Mouse (Mus musculus): ENCODE measurements around the gene Pcsk6.

Pcsk6 gene

DNA sequence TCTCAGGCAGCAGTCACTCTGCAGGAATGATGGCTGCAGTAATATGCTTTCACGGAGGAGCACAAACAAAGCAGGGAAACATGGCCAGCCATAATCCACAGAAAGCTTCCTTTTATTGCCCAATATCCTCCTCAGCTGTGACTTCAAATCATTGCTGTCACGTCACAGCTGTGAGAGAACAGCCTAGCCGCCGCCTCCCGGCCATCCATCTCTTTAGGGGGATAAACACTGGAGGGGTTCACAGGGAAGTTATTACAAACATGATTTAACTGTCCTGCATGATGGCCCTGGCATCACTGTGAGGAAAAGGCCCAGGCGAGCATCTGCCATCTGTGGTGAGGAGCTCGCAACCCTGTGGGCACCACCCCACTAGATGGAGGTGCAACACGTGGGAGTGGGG is 175.3 kb downstream of the Pcsk6 start:
- in situ Hi-C loops (cut with MboI; ENCODE audit: low pct_unique_long_range_greater_than_20kb in 1 of 2, low sequenced_read_pairs in 2 of 2, unreplicated experiment in 1 of 2): no loop called here

DNA sequence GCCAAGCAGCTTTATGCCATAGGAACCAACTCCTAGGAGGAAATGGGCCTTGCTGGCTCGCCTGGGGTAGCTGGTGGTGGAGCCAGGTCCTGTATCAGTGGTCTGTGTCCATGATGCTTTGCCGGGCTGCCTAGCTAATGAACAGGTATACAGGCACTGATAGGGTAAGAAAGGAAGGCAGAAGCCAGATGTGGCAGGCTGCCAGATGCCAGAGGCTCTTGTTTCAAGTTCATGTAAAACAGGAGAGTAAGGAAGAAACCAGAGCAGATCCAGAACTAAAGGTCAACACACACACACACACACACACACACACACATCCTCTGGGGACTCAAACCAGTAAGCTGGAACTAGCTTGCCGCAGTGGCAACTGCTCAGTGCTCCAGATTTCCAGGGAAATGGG is 176.7 kb downstream of the Pcsk6 start:
- in situ Hi-C loops (cut with MboI; ENCODE audit: low pct_unique_long_range_greater_than_20kb in 1 of 2, low sequenced_read_pairs in 2 of 2, unreplicated experiment in 1 of 2): no loop called here

DNA sequence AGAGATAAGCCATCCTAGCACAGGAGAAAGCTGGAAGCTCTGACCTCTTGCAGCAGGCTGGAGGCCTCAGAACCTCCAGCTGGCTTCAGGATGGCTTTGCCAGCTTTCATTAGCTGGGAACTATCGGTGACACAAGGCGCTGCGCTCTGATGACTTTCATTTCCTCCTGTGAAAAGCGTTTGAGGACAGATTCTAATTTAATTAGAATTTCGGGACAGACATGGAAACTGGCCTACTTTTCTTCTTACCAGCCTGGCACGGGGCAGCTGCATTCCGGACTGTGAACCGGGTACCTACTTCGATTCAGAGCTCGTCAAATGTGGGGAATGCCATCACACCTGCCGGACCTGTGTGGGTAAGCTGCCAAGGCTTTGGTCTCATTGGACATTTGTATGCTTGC is 177.2 kb downstream of the Pcsk6 start:
- in situ Hi-C loops (cut with MboI; ENCODE audit: low pct_unique_long_range_greater_than_20kb in 1 of 2, low sequenced_read_pairs in 2 of 2, unreplicated experiment in 1 of 2): no loop called here

DNA sequence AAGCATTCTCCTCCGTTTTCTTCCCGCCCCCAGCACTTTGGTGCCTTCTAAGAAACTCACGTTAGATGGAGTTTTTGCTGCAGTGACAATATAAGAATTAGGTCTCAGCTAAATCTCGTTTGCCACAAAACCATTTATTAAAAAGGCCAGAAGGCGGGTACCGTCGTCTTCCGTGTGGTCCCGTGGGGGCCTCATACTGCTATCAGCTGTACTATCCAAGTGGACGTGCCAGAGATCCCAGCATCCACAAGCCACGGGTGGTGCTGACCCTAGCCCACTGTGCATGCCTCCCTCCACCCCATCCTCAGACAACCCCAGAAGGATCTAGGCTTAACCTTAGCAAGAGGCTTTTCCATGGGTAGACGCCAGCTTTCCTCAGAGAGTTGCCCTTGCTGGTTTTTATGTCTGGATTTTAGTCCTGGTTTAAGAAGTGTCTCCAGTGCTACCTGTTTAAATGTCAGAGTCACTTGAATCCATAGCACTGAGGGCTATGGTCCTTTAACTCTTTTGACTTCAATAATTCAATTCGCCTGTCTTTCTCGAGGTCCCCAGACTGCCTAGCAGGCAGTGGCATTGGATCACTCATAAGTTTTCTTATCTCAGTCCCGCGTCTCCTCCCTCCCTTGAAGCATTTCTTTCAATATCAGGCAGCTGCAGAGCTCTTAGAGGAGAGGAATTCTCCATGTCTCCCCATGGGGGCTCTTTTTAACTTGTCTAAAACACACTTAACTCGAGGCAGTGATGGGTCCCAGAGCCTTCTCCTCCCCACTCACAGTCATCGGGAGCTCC is 178.7 kb downstream of the Pcsk6 start:
- in situ Hi-C loops (cut with MboI; ENCODE audit: low pct_unique_long_range_greater_than_20kb in 1 of 2, low sequenced_read_pairs in 2 of 2, unreplicated experiment in 1 of 2): no loop called here

DNA sequence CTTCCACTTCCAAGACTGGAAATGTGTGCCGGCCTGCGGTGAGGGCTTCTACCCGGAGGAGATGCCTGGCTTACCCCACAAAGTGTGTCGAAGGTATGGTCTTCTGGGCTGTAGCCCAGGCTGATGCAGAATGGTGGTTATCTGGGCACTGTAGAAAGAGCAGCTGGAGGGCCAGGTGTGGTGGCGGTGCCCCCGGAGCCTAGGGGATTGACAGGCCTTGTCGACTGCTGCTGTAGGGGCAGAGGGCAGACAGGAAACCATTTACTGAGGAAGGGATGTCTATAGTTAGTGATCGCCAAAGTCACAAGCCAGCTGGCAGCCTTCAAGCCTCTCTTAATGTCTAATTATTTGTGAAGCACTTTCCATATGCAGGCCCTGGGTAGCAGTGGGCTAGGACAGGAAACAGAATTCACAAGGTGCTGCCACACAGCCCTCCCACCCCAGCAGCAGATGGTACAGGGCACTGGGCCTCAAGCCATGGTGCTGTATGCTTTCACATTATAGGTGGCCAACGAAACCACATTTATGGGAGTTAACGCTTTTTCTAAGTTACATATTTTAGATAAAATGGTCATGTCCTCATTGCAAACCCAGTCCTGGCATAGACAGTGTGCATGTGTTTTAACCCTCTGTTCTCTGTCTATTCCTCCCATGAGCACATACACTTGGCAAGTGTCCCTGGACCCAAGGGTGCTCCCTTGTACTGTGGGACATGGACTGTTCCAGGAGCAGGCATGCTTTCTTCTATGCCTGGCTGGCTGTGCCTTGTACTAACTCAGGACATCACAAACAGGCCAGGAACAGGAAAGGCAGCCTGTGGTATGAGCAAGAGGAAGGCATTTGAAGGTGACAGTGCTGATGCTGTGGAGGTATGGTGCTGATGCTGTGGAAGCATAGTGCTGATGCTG is 182.3 kb downstream of the Pcsk6 start, which contains the start of gene Gm45213:
Gm45213 (plus strand) TSS at position 51 of the 908 bp plus-strand sequence.
- in situ Hi-C loops (cut with MboI; ENCODE audit: low pct_unique_long_range_greater_than_20kb in 1 of 2, low sequenced_read_pairs in 2 of 2, unreplicated experiment in 1 of 2): no loop called here

DNA sequence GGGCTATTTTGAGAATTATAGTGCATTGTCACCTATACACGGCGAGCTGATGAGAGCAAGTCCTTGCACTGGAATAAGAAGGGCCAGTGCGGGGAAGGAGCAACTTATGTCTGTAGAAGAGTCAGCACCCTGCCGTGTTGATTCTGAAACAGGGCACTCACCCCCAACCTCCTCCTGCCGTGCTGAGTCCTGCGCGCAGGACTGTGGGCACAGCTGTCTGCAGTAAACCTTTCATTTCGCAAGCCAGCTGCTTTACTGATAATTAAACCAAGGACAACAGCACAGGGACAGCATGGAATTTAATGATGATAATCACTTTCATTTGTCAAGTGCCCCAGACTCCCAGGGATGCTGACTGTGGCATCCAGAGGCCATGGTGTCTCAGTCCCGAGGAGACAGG is 183.1 kb downstream of the Pcsk6 start:
- in situ Hi-C loops (cut with MboI; ENCODE audit: low pct_unique_long_range_greater_than_20kb in 1 of 2, low sequenced_read_pairs in 2 of 2, unreplicated experiment in 1 of 2): no loop called here

DNA sequence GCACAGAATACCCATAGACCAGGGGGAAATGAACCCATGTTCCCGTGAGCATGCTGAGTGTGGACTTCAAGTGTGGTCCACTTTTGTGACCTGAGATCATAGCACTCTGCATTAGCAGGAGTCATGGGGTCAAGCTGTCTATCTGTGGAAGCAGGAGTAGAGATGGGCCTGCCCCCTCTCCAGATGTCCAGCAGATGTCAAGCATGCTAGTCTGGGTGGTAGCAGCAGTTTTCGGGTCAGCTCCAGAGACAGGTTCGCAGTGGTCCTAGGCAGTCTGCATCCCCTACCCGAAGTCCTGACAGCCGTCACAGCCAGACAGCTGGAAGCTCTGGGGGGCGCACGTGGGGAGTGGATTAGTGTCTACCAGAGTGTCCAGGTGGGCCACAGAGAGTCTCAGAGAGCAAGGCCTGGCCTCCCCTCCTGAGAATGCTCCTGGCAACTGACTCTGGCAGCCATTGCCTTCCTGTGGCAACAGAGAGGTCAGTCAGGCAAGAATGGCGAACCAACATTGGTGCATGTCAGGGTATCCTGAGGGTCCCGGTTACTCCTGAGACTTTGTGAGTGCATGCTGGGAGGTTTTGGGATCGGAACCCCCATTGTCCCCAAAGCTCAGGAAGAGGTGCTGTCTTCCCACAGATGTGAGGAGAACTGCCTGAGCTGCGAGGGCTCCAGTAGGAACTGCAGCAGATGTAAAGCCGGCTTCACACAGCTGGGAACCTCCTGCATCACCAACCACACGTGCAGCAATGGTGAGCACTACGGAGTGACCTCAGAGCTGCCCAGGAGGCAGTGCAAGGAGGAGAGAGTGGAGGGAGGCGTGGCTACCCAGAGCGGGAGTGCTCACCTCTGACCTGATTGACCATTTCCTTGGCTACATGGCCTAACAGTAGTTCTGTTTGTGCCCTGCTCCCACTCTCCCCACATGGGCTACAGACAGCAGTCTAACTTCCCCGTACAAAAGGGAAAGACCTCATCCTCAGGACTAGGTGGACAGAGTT is 185.7 kb downstream of the Pcsk6 start:
- in situ Hi-C loops (cut with MboI; ENCODE audit: low pct_unique_long_range_greater_than_20kb in 1 of 2, low sequenced_read_pairs in 2 of 2, unreplicated experiment in 1 of 2): no loop called here

DNA sequence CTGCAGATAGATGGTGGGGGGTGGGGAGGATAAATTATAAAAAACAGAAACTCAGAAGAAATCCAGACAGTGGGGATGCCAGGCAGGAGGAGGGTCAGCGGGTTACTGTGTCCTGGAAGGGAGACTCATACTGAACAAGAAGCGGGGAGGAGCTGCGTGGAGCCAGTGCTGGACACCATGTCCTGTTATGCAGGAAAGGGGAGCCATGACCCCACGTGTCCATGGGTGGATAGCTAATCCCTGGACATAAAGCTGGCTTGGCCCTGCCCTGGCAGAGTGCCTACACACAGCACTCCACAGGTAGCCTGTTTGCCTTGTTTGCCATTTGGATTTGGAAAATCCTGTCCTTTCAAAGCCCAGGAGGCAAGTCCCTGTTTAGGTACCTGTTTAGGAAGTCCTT is 186.4 kb downstream of the Pcsk6 start:
- in situ Hi-C loops (cut with MboI; ENCODE audit: low pct_unique_long_range_greater_than_20kb in 1 of 2, low sequenced_read_pairs in 2 of 2, unreplicated experiment in 1 of 2): no loop called here

DNA sequence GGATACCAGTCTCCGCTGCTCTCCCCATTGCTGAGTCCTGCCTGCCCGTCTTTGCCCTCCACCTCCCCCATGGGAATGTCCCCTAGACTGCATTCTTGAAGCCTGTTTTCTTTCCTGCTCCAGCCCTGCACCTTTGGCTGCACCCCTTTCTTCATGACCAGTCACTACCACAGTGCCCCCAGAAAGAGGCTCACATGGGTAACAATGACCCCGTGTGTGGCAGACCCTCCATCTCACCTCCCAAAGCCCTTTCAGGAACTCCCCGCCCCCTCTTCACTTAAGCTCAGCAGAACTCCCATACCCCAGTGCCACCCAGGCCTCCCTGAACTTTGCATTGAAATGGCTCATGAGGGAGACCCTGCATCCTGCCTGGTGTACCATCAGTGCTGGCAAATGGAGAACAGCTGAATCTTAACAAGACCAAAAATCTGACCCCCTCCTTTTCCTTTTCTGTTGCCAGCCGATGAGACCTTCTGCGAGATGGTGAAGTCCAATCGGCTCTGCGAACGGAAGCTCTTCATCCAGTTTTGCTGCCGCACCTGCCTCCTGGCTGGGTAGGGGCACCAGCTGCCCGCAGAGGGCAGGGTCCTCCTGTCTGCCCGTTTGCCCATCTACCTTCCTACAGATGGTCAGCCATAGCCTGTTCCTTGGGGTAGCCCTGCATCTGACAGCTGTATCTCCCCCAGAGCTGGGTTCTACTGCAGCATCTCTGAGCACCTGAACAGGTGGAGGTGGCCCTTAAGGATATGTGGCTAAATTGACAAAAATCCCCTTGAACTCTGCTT is 187.1 kb downstream of the Pcsk6 start:
- in situ Hi-C loops (cut with MboI; ENCODE audit: low pct_unique_long_range_greater_than_20kb in 1 of 2, low sequenced_read_pairs in 2 of 2, unreplicated experiment in 1 of 2): no loop called here

DNA sequence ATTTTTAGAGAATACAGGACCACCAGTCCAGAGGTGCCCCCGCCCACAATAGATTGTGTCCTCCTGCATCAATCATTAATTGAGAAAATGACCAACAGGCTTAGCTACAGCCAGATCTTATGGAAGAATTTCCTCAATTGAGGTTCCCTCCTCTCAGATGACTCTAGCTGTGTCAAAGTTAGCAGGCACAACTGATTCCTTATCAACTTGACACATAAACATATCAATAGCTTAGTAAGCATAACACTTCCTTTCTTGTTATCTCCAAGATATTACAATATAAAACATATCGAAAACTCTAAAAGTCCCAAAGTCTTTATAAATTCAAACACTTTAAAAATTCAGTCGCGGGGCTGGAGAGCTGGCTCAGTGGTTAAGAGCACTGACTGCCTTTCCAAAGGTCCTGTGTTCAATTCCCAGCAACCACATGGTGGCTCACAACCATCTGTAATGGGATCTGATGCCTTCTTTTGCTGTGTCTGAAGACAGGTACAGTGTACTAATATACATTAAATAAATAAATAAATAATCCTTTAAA is 192.5 kb downstream of the Pcsk6 start:
- in situ Hi-C loops (cut with MboI; ENCODE audit: low pct_unique_long_range_greater_than_20kb in 1 of 2, low sequenced_read_pairs in 2 of 2, unreplicated experiment in 1 of 2): loop anchor here (10.0 kb wide), 3 partner anchors 229 to 349 kb away; no protein-coding TSS in a partner anchor

DNA sequence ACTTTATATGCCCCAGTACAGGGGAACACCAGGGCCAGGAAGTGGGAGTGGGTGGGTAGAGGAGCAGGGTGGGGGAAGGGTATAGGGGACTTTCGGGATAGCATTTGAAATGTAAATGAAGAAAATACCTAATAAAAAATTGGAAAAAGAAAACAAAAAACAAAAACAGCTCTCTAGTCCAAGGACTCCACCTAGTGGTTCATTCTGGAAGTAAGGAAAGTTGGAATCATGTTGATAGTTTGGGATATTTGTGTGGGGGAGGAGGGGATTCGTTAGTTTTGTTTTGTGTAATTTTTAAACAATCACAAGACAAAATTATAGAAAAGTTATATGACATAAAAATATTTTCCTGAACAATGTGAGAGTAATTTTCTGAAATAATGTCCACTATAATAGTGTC is 193.8 kb downstream of the Pcsk6 start:
- in situ Hi-C loops (cut with MboI; ENCODE audit: low pct_unique_long_range_greater_than_20kb in 1 of 2, low sequenced_read_pairs in 2 of 2, unreplicated experiment in 1 of 2): loop anchor here (10.0 kb wide), 3 partner anchors 231 to 351 kb away; no protein-coding TSS in a partner anchor

DNA sequence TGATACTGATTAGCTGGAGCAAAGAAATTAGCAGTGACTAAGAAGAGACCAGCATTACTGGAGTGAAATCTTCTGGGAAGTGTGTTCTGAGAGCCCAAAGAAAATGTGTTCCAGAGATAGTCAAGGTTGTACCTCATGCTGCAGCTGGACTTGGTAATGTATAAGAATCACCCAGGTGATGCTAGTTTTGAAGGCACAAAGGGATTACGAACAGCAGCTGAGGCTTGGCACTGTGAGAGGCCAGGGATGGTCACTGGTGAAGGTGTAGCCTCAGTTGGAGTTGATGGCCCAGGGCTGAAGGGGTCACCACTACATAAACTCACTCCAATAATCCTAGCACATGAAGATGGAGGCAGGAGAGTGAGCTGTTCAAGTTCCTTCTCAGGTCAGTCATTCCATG is 197.2 kb downstream of the Pcsk6 start, which contains the start of gene Snrpa1:
Snrpa1 (plus strand) TSS at position 301 of the 400 bp plus-strand sequence.
- in situ Hi-C loops (cut with MboI; ENCODE audit: low pct_unique_long_range_greater_than_20kb in 1 of 2, low sequenced_read_pairs in 2 of 2, unreplicated experiment in 1 of 2): loop anchor here (10.0 kb wide), 3 partner anchors 234 to 354 kb away; no protein-coding TSS in a partner anchor

DNA sequence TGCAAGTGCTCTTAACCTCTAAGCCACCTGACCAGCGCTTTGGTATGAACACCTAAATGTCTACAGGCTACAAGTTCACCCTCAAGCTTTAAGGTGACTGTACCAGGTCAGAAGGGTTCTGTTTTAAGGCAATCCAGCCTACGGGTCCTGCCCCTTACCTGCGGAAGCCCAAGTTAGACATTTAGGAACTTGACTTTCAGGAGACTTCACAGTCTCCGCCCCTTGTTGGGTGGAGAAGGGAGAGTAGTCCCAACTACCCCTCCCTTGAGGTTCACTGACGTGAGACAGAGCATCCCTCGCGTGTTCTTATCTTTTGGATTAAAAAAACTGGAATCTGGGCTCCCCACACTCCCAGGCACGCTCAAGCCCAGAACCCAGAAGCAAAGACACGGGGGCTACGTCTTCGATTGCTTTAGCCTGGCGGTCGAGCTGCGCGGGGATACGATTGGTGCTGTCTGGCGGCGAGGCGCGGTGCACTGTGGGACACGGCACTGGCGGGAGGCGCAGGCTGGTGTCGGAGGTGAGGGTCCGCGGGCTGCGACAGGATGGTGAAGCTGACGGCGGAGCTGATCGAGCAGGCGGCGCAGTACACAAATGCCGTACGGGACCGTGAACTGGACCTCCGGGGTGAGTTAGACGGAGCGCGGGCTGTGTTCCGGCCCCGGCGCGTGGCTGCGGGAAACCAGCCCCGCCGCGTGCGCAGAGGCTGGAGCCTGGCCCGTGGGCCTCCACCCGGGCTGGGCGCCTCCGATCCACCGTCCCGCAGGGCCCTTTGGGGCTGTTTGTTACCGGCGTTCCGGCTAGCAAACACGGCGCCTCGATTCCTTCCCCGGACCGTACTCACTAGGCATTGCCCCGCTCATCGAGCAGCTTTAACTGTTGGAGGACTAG is 198.8 kb downstream of the Pcsk6 start:
- in situ Hi-C loops (cut with MboI; ENCODE audit: low pct_unique_long_range_greater_than_20kb in 1 of 2, low sequenced_read_pairs in 2 of 2, unreplicated experiment in 1 of 2): no loop called here

DNA sequence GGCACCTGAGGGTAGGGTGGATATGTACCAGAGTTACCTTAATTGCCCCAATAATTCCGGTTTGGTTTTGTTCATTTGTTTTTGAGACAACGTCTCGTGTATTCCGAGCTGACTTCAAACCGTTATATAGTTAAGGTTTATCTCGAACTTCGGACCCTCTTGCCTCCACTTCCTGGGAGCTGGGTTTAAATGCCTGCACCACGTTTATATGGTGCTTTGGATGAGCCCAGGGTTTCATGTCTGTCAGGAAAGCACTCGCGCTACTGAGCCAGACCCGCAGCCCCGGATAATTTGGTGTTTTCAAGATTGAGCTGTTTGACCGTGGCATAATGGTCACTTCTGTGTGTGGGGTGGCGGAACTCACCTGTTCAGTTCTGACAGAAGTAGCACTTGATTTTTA is 199.5 kb downstream of the Pcsk6 start:
- in situ Hi-C loops (cut with MboI; ENCODE audit: low pct_unique_long_range_greater_than_20kb in 1 of 2, low sequenced_read_pairs in 2 of 2, unreplicated experiment in 1 of 2): no loop called here

DNA sequence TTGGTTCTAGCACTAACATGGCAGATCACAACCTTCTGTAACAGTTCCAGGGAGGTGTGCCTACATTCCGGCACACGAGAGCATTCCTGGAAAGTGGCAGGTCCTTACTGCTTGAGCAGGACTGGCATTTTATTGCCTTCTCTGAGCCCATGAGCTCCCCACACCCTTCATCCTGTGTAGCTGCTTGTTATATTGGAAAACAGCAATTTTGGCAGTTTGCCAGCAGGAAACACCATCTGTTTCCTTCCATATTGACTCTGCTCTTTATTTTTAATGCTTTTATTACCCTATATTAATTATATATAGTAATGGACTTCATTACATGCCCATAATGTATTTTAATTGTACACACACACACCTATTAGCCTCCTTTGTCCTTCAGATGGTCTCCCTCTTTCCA is 214.9 kb downstream of the Pcsk6 start:
- in situ Hi-C loops (cut with MboI; ENCODE audit: low pct_unique_long_range_greater_than_20kb in 1 of 2, low sequenced_read_pairs in 2 of 2, unreplicated experiment in 1 of 2): no loop called here
